Mouse (Mus musculus): ENCODE measurements around the gene Zfp984.
"Not testable (repeated sequence)": the region's sequence is repeated elsewhere in the genome, so short reads cannot be mapped to it uniquely, and the experiment has no call there.

DNA sequence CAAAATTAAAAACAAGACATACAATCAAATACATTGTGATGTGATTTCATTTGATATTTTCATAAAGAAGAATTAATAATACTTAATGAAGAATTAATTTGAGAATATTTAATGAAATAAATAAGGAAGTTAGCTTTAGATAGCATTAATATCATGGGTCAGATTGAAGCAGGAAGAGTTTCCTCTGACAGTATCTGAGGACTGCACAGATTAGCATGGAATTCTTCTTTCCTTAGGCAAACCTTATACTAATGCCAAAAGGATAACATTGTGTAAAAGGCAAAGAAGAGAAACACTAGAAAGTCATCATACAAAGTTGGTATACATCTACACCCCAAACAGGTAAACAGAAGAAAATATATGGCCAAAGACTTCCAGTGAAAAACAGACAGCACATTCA lies 17.9 kb downstream of the Zfp984 start:
- not testable (repeated sequence) for TF ChIP-seq GATA1 (IDR thresholded peaks at IDR 0.05; ENCODE audit: borderline replicate concordance, low read length); FLI1 (IDR thresholded peaks at IDR 0.05; ENCODE audit: low read length)

Measured in megakaryocyte, embryonic 14.5 days (primary cell).